ENCODE assay signal across 18 mouse cellular contexts in the genomic region with DNA sequence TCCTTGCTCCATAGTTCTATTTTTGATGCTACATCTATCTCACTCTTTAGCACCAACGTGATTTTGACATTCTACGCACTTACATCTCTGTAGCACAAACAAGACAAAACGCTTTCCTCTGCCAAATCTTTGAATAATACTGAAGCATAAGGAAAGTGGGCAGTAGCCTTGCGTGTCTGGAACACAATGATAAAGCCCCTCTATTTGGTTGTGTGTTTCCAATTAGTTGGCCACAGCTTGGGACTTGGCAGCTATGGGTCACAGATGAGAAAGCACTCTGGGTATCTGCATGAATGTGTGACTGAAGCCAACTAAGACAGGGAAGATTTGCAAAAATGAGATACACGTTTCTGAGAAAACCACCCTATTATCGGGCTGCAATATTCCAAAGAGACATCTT. TPM values are rescaled to one million over a fixed set of nuclear protein-coding genes. Genes with fewer than 3 reads are reported as not detected.
"Had no signal": no experiment of that assay in that cellular context is flagged by ENCODE, and none has a peak within 500 bp of the region (broad histone marks: within the 10 kb centered on the region; RNA-seq: fewer than 3 reads in every experiment).

No protein-coding gene starts in this region.

- H3K4me1 ChIP-seq: limb, embryonic 10.5 days; liver, embryonic 15.5 days; neural tube, embryonic 12.5 days; stomach, embryonic 15.5 days had no signal

- H3K27ac ChIP-seq: kidney, postnatal 0 days; limb, embryonic 10.5 days; liver, embryonic 15.5 days; neural tube, embryonic 12.5 days; stomach, embryonic 15.5 days had no signal

- H3K4me2 ChIP-seq: liver, embryonic 11.5 days; liver, embryonic 15.5 days; neural tube, embryonic 12.5 days; stomach, embryonic 15.5 days had no signal

- H3K9ac ChIP-seq: liver, embryonic 15.5 days; neural tube, embryonic 12.5 days; stomach, embryonic 15.5 days had no signal

- H3K9me3 ChIP-seq: limb, embryonic 10.5 days; liver, embryonic 15.5 days; neural tube, embryonic 12.5 days; stomach, embryonic 15.5 days had no signal

- ATAC-seq: inflammation-experienced regulatory T-cells, adult 6 months; intestine, postnatal 0 days; lung, postnatal 0 days had no signal

- H3K4me3 ChIP-seq: limb, embryonic 10.5 days; liver, embryonic 15.5 days; neural tube, embryonic 12.5 days; stomach, embryonic 15.5 days had no signal

- H3K36me3 ChIP-seq: limb, embryonic 10.5 days; liver, embryonic 15.5 days; neural tube, embryonic 12.5 days; stomach, embryonic 15.5 days had no signal

- DNase-seq: kidney, adult 8-10 months; kidney, postnatal 36 days; lung, adult 2 months; lung, postnatal 36 days; midbrain, embryonic 14.5 days; thymus, postnatal 4 days had no signal

- H3K27me3 ChIP-seq: liver, embryonic 15.5 days; neural tube, embryonic 12.5 days; stomach, embryonic 15.5 days had no signal

RNA-seq across cellular contexts. Expression of a gene that starts 20.6 kb away (rescaled TPM):
- total RNA-seq: monocyte, adult 5-6 weeks; neutrophil, adult 5-6 weeks had no signal
- polyA plus RNA-seq: inflammation-experienced regulatory T-cells, adult 6 months had no signal

RNA-seq across cellular contexts. Expression of a gene that starts 33.9 kb away (rescaled TPM):
- total RNA-seq: megakaryocyte progenitor cell, adult 5-6 weeks; monocyte, adult 5-6 weeks; neutrophil, adult 5-6 weeks had no signal
- polyA plus RNA-seq: inflammation-experienced regulatory T-cells, adult 6 months had no signal
